Mouse (Mus musculus) intestine, embryonic 15.5 days (tissue): ENCODE results near the gene C2cd3. TPM values are rescaled to one million over a fixed set of nuclear protein-coding genes. Genes with fewer than 3 reads are reported as not detected.
A peak's percentile ranks its signal among the peaks of the same experiment; 100 is the strongest.

Source experiments
- ATAC-seq: fragments of 200-750 bp; cut with Nextera tagmentation; 2 replicates; pipeline ENCODE4 v1.8.0; 2017; ENCODE audit warnings: moderate TSS enrichment, moderate library complexity
- H3K27ac ChIP-seq: fragments of 300-500 bp; sonication (generic); 2 replicates; pipeline ENCODE4 v1.5.1; 2015; ENCODE audit warnings: mild to moderate bottlenecking, inconsistent platforms
- H3K27me3 ChIP-seq: fragments of 300-500 bp; sonication (generic); replicated peaks from 2 replicates; pipeline ENCODE4 v1.6.1; 2015; ENCODE audit warnings: inconsistent platforms
- H3K36me3 ChIP-seq: fragments of 300-500 bp; sonication (generic); 2 replicates; pipeline ENCODE4 v1.6.1; 2015; ENCODE audit warnings: inconsistent platforms
- H3K4me1 ChIP-seq: fragments of 300-500 bp; sonication (generic); replicated peaks from 2 replicates; pipeline ENCODE4 v1.6.1; 2015; ENCODE audit warnings: inconsistent platforms
- H3K4me2 ChIP-seq: fragments of 300-500 bp; sonication (generic); replicated peaks from 2 replicates; pipeline ENCODE4 v1.6.1; 2015; ENCODE audit warnings: mild to moderate bottlenecking, inconsistent platforms
- H3K4me3 ChIP-seq: fragments of 300-500 bp; sonication (generic); replicated peaks from 2 replicates; pipeline ENCODE4 v1.5.1; 2015; ENCODE audit warnings: inconsistent platforms
- H3K9ac ChIP-seq: fragments of 300-500 bp; sonication (generic); 2 replicates; pipeline ENCODE4 v1.6.1; 2015; ENCODE audit warnings: inconsistent platforms
- H3K9me3 ChIP-seq: fragments of 300-500 bp; sonication (generic); 2 replicates; pipeline ENCODE4 v1.6.1; 2016; ENCODE audit warnings: inconsistent platforms
- WGBS: fragments of 180-500 bp; shearing (Covaris S2); methylation state at CpG from one replicate; pipeline ENCODE4 v1.1.7; 2015; 5-methylcytosine and 5-hydroxymethylcytosine counted together
- polyA plus RNA-seq: library from polyadenylated mRNA; unstranded; fragments of >200 nt; fragmentation: Nextera tagmentation; extraction: Ambion mirVana; gene quantifications from 2 replicates; pipeline ENCODE4 v1.2.1, GENCODE M21; 2015

Gene C2cd3
- polyA plus RNA-seq: 13.3 and 15.5 TPM in 2 replicates

- under 1% methylated on average over 54 of the region's 54 CpGs for WGBS
- peak within 1 kb of the TSS; percentile 83 for H3K27ac ChIP-seq
- H3K4me1 ChIP-seq: peaks cover 8% of the 10 kb centered on the region; the same call in 1 of the 2 replicates
- ATAC-seq: peak; percentile 98
- peak within 1 kb of the TSS; percentile 70 for H3K4me3 ChIP-seq
- no peaks in the 10 kb centered on the region for H3K9me3 ChIP-seq
- H3K36me3 ChIP-seq: peaks cover 2% of the 10 kb centered on the region; the same call in 1 of the 2 replicates
- H3K27me3 ChIP-seq: no peaks in the 10 kb centered on the region
- peak within 1 kb of the TSS; percentile 73 for H3K9ac ChIP-seq
- H3K4me2 ChIP-seq: peak within 1 kb of the TSS; percentile 65
Observed at GRCm38 (mm10) chr7:100371495-100372451, at the start of gene C2cd3, which contains the start of gene Ppme1. TSS of gene C2cd3 (plus strand) at chr7:100372233. TSS of gene Ppme1 (minus strand) at chr7:100372307.

- no peak overlapping the region for H3K9ac ChIP-seq
- no peaks in the 10 kb centered on the region for H3K4me1 ChIP-seq
- H3K4me2 ChIP-seq: no peak overlapping the region
- H3K27me3 ChIP-seq: no peaks in the 10 kb centered on the region
- no peak for ATAC-seq
- H3K4me3 ChIP-seq: no peak overlapping the region
- no peaks in the 10 kb centered on the region for H3K9me3 ChIP-seq
- H3K27ac ChIP-seq: no peak overlapping the region
- H3K36me3 ChIP-seq: peaks cover 8% of the 10 kb centered on the region; the same call in 1 of the 2 replicates
- 72% methylated on average over 3 of the region's 3 CpGs for WGBS
Observed at GRCm38 (mm10) chr7:100323721-100324120, 48.3 kb upstream of the C2cd3 start.

- ATAC-seq: no peak
- H3K27me3 ChIP-seq: no peaks in the 10 kb centered on the region
- no peak overlapping the region for H3K27ac ChIP-seq
- H3K4me3 ChIP-seq: no peak overlapping the region
- no peaks in the 10 kb centered on the region for H3K4me1 ChIP-seq
- 79% methylated on average over 6 of the region's 6 CpGs for WGBS
- H3K9ac ChIP-seq: no peak overlapping the region
- H3K9me3 ChIP-seq: no peaks in the 10 kb centered on the region
- H3K36me3 ChIP-seq: peaks cover 8% of the 10 kb centered on the region; the same call in 1 of the 2 replicates
- no peak overlapping the region for H3K4me2 ChIP-seq
Observed at GRCm38 (mm10) chr7:100325482-100325881, 46.6 kb upstream of the C2cd3 start.

- H3K36me3 ChIP-seq: peaks cover 18% of the 10 kb centered on the region
- no peak overlapping the region for H3K4me3 ChIP-seq
- H3K9me3 ChIP-seq: no peaks in the 10 kb centered on the region
- no peaks in the 10 kb centered on the region for H3K4me1 ChIP-seq
- H3K27me3 ChIP-seq: no peaks in the 10 kb centered on the region
- no peak overlapping the region for H3K9ac ChIP-seq
- WGBS: 85% methylated on average over 7 of the region's 7 CpGs
- ATAC-seq: 0 out of 2 replicates have a peak, but pooled peaks have one; percentile 15
- H3K27ac ChIP-seq: no peak overlapping the region
- H3K4me2 ChIP-seq: no peak overlapping the region
Observed at GRCm38 (mm10) chr7:100327514-100327913, 44.5 kb upstream of the C2cd3 start.

GRCm38 (mm10) chr7:100328636-100329035 is 43.4 kb upstream of the C2cd3 start:
- WGBS: 89% methylated on average over 4 of the region's 4 CpGs
- H3K4me2 ChIP-seq: no peak overlapping the region

GRCm38 (mm10) chr7:100331269-100331668 is 40.8 kb upstream of the C2cd3 start:
- H3K27me3 ChIP-seq: no peaks in the 10 kb centered on the region
- no peak overlapping the region for H3K27ac ChIP-seq
- ATAC-seq: no peak
- no peaks in the 10 kb centered on the region for H3K9me3 ChIP-seq
- H3K4me2 ChIP-seq: no peak overlapping the region
- H3K4me3 ChIP-seq: no peak overlapping the region
- H3K4me1 ChIP-seq: no peaks in the 10 kb centered on the region
- WGBS: 94% methylated on average over 3 of the region's 3 CpGs
- H3K9ac ChIP-seq: no peak overlapping the region
- H3K36me3 ChIP-seq: peaks cover 29% of the 10 kb centered on the region

More at GRCm38 (mm10) chr7:100328636-100329035, 43.4 kb upstream of the C2cd3 start:
- Histone ChIP-seq H3K9me3 (no peaks in the 10 kb centered on the region), H3K36me3 (peaks cover 21% of the 10 kb centered on the region), H3K4me3 (no peak overlapping the region), H3K27me3 (no peaks in the 10 kb centered on the region), H3K27ac (no peak overlapping the region), H3K9ac (no peak overlapping the region), H3K4me1 (no peaks in the 10 kb centered on the region)
- ATAC-seq: no peak

GRCm38 (mm10) chr7:100335921-100336320 is 36.1 kb upstream of the C2cd3 start:
- no peaks in the 10 kb centered on the region for H3K4me1 ChIP-seq
- H3K9ac ChIP-seq: no peak overlapping the region
- no peaks in the 10 kb centered on the region for H3K27me3 ChIP-seq
- no peak overlapping the region for H3K4me2 ChIP-seq
- ATAC-seq: no peak
- H3K9me3 ChIP-seq: no peaks in the 10 kb centered on the region
- H3K36me3 ChIP-seq: peaks cover 33% of the 10 kb centered on the region
- H3K27ac ChIP-seq: no peak overlapping the region
- no peak overlapping the region for H3K4me3 ChIP-seq
- 94% methylated on average over 2 of the region's 2 CpGs for WGBS

GRCm38 (mm10) chr7:100354984-100355383 is 17.0 kb upstream of the C2cd3 start:
- Histone ChIP-seq H3K27me3 (no peaks in the 10 kb centered on the region), H3K4me2 (no peak overlapping the region), H3K9ac (no peak overlapping the region), H3K36me3 (0 out of 2 replicates have a peak, but pooled peaks cover 5% of the 10 kb centered on the region), H3K27ac (no peak overlapping the region), H3K4me1 (no peaks in the 10 kb centered on the region), H3K4me3 (no peak overlapping the region), H3K9me3 (no peaks in the 10 kb centered on the region)
- WGBS: 85% methylated on average over 4 of the region's 4 CpGs
- ATAC-seq: no peak

- H3K4me2 ChIP-seq: no peak overlapping the region
- 0 out of 2 replicates have a peak, but pooled peaks cover 5% of the 10 kb centered on the region for H3K36me3 ChIP-seq
- H3K9ac ChIP-seq: no peak overlapping the region
- no peak overlapping the region for H3K27ac ChIP-seq
- no peaks in the 10 kb centered on the region for H3K4me1 ChIP-seq
- H3K27me3 ChIP-seq: no peaks in the 10 kb centered on the region
- no peak for ATAC-seq
- 69% methylated on average over 5 of the region's 5 CpGs for WGBS
- H3K4me3 ChIP-seq: no peak overlapping the region
- no peaks in the 10 kb centered on the region for H3K9me3 ChIP-seq
Observed at GRCm38 (mm10) chr7:100356324-100356723, 15.7 kb upstream of the C2cd3 start.

- H3K27me3 ChIP-seq: no peaks in the 10 kb centered on the region
- no peaks in the 10 kb centered on the region for H3K4me1 ChIP-seq
- 0 out of 2 replicates have a peak, but pooled peaks cover 5% of the 10 kb centered on the region for H3K36me3 ChIP-seq
- H3K27ac ChIP-seq: no peak overlapping the region
- H3K9me3 ChIP-seq: no peaks in the 10 kb centered on the region
- WGBS: 60% methylated on average over 1 of the region's 1 CpGs
- no peak for ATAC-seq
- no peak overlapping the region for H3K4me3 ChIP-seq
- no peak overlapping the region for H3K9ac ChIP-seq
- H3K4me2 ChIP-seq: no peak overlapping the region
Observed at GRCm38 (mm10) chr7:100356768-100357167, 15.3 kb upstream of the C2cd3 start.

GRCm38 (mm10) chr7:100357856-100358255 is 14.2 kb upstream of the C2cd3 start:
- Histone ChIP-seq H3K4me3 (no peak overlapping the region), H3K27me3 (no peaks in the 10 kb centered on the region), H3K36me3 (0 out of 2 replicates have a peak, but pooled peaks cover 5% of the 10 kb centered on the region), H3K4me2 (no peak overlapping the region), H3K4me1 (no peaks in the 10 kb centered on the region), H3K9me3 (no peaks in the 10 kb centered on the region), H3K9ac (no peak overlapping the region), H3K27ac (no peak overlapping the region)
- ATAC-seq: no peak

GRCm38 (mm10) chr7:100363162-100363561 is 8.9 kb upstream of the C2cd3 start:
- WGBS: 88% methylated on average over 2 of the region's 2 CpGs

More at GRCm38 (mm10) chr7:100363162-100363561, 8.9 kb upstream of the C2cd3 start:
- Histone ChIP-seq H3K27ac (no peak overlapping the region), H3K9me3 (no peaks in the 10 kb centered on the region), H3K9ac (no peak overlapping the region), H3K36me3 (no peaks in the 10 kb centered on the region), H3K4me3 (no peak overlapping the region), H3K4me1 (no peaks in the 10 kb centered on the region), H3K27me3 (no peaks in the 10 kb centered on the region), H3K4me2 (no peak overlapping the region)
- ATAC-seq: no peak
